Comparison of ENCODE assay signal across 9 mouse cellular contexts in the genomic region with DNA sequence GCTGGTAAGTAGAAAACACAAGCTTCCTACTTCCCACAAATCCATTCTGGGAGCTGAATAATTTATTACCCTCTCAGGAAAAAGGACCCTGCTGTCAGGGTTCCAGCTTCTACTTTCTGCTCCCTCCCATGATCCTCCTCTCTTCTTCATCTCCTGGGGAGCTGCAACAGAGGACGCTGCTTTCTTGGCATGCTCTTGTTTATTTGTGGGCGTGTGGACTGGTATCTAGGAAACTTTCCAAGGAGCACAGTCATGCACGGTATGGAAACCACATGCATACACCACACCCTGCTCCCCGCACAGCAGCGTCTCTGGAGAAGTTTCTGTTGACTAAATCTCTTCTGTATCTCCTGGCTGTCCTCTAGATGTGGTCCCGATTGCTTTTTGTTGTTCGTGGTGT.
A peak's percentile ranks its signal among the peaks of the same experiment; 100 is the strongest.
DNase-seq lines count a peak whose midpoint lies in the region; ATAC-seq lines count a peak whose summit lies in the region.
"Had no signal": no experiment of that assay in that cellular context is flagged by ENCODE, and none has a peak within 500 bp of the region (broad histone marks: within the 10 kb centered on the region; RNA-seq: fewer than 3 reads in every experiment).

No protein-coding gene starts in this region.

- H3K27ac ChIP-seq in liver, embryonic 11.5 days (ENCODE audit: low read depth, low read length) = no peak overlapping the region

- peak; percentile 44 for DNase-seq in left cerebral cortex, adult 11 months (ENCODE audit: low spot score)
- no peak for DNase-seq in left cerebral cortex, postnatal 4 days
- DNase-seq in brain, adult 2 months (ENCODE audit: low read depth, low spot score) = peak; percentile 87
- DNase-seq in induced T-regulatory cell, adult 2 months (ENCODE audit: low read depth) = peak; percentile 19
- peak; percentile 34 for DNase-seq in naive thymus-derived CD4-positive, alpha-beta T cell, adult 2 months (ENCODE audit: low read depth)
- DNase-seq in adrenal gland, adult 18-20 months (ENCODE audit: low spot score in 2 of 2) = no peak
- no peak for DNase-seq in liver, embryonic 11.5 days (ENCODE audit: low spot score)
- no peak for DNase-seq in adrenal gland, postnatal 25 days
- DNase-seq: gastrocnemius, postnatal 36 days had no signal

- no peak overlapping the region for H3K4me2 ChIP-seq in liver, embryonic 11.5 days

- no peak for ATAC-seq in liver, embryonic 11.5 days (replicated peaks; ENCODE audit: low FRiP score)

- H3K4me3 ChIP-seq in liver, embryonic 11.5 days (ENCODE audit: low read depth, low read length) = no peak overlapping the region

- H3K36me3 ChIP-seq in liver, embryonic 11.5 days (ENCODE audit: control insufficient read depth, insufficient read depth, low read length) = no peaks in the 10 kb centered on the region

- no peaks in the 10 kb centered on the region for H3K4me1 ChIP-seq in liver, embryonic 11.5 days (replicated peaks; ENCODE audit: control insufficient read depth, insufficient read depth, low read length)

- intact Hi-C loops in left cerebral cortex, postnatal 4 days (cut with DNase I) = no loop called here

- 56% methylated on average over 7 of the region's 7 CpGs for WGBS in liver, embryonic 11.5 days

- H3K27me3 ChIP-seq in liver, embryonic 11.5 days (replicated peaks; ENCODE audit: control insufficient read depth, insufficient read depth, low read length) = no peaks in the 10 kb centered on the region

- H3K9me3 ChIP-seq in liver, embryonic 11.5 days (ENCODE audit: control insufficient read depth, low read length) = no peaks in the 10 kb centered on the region

- H3K9ac ChIP-seq in liver, embryonic 11.5 days (ENCODE audit: low read depth, low read length) = no peak overlapping the region

Comparison
In these comparisons a context has a peak if more than half of its experiments do, and no peak if none do; other contexts are left out.
1. DNase-seq: peak in left cerebral cortex, adult 11 months (single experiment), brain, adult 2 months (single experiment), induced T-regulatory cell, adult 2 months (single experiment) and naive thymus-derived CD4-positive, alpha-beta T cell, adult 2 months (single experiment); none in left cerebral cortex, postnatal 4 days (single experiment), adrenal gland, adult 18-20 months (0 of 2), liver, embryonic 11.5 days (single experiment) and adrenal gland, postnatal 25 days (single experiment).